Mouse (Mus musculus) embryonic fibroblast, embryonic 13.5 days (primary cell): ENCODE results near the gene Phf23.

Source experiments
- CTCF ChIP-seq: IDR thresholded peaks from 2 replicates; pipeline ENCODE4 v1.5.1; 2011; ENCODE audit warnings: mild to moderate bottlenecking, control low read depth, low read length, moderate library complexity, borderline replicate concordance; ENCODE audit not compliant: insufficient read depth
- POLR2A ChIP-seq: IDR thresholded peaks from 2 replicates; pipeline ENCODE4 v1.6.1; 2011; ENCODE audit warnings: low read depth, mild to moderate bottlenecking, control low read depth, low read length, moderate library complexity

GRCm38 (mm10) chr11:69976271-69976670 lies 19.3 kb upstream of the Phf23 start:
- TF ChIP-seq POLR2A: no peak
- no peak for TF ChIP-seq CTCF
